Mouse (Mus musculus): ENCODE data around the gene Tpcn2. TPM values are rescaled to one million over a fixed set of nuclear protein-coding genes. Genes with fewer than 3 reads are reported as not detected.
A peak's percentile ranks its signal among the peaks of the same experiment; 100 is the strongest.

Tpcn2 gene
- polyA plus RNA-seq, 1 experiment, result 4.3 TPM

DNA sequence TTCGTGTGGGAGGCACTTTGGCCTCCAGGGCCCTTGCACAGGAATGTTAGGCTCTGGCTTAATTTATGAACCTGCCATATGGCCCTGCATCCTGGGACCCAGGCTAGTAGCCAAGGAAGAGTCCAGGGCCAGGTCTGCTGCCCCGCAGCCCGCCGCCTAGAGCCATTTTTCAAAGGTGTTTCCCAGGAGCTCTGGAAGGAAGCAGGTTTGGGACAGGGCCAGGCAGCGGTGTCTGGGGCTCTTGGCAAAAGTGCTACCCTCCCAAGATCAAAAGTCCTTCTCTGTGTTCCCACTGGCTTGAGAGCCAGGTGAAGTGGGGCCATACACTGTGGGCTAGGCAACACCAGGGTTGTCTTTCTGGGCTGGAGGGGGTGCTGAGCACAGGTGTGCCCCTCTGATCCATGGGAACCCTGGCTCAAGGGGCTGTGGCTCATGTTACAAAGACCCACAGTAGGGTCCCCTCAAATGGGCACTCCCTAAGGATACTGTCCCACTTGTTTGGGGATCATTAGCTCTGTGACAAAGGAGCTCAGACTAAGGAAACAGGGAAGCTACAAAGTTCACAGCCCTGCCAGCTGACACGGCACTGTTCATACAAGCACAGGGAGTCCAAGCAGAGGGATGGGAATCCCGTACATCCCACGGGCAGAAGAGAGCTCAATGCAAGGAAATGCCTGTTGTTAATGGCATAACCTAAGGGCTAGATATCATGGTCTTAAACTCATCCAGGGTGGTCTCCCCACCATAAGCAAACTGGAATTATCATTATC is 43.9 kb downstream of the Tpcn2 start:
- H3K27ac ChIP-seq (replicated peaks; ENCODE audit: low read depth, low read length), result no peak overlapping the region
- no peak overlapping the region for H3K4me3 ChIP-seq (ENCODE audit: insufficient read depth, low read depth, low read length)
- no peaks in the 10 kb centered on the region; the same call in 1 of the 2 replicates for H3K4me1 ChIP-seq (ENCODE audit: control insufficient read depth, insufficient read depth, insufficient read length, low read length)

DNA sequence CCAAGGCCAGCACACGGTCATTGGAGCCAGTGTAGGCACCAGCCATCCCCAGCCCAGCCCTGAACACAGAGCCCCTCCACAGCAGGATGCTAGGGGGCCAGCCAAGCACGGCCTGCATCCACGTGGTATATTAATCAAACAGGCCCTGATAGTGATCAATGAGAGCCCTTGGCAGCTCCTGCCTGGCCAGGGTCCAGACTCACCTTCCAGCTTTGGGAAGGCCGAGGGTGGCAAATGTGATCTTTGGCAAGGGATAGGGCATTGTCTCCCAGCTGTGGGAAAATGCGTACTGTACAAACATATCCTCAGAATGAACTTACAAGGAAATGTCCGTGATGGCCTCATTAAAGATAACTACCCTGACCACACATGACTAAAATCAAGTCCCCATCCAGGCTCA is 44.7 kb downstream of the Tpcn2 start:
- Histone ChIP-seq H3K27ac (replicated peaks; ENCODE audit: low read depth, low read length) (no peak overlapping the region), H3K4me3 (ENCODE audit: insufficient read depth, low read depth, low read length) (no peak overlapping the region), H3K4me1 (ENCODE audit: control insufficient read depth, insufficient read depth, insufficient read length, low read length) (no peaks in the 10 kb centered on the region; the same call in 1 of the 2 replicates)

DNA sequence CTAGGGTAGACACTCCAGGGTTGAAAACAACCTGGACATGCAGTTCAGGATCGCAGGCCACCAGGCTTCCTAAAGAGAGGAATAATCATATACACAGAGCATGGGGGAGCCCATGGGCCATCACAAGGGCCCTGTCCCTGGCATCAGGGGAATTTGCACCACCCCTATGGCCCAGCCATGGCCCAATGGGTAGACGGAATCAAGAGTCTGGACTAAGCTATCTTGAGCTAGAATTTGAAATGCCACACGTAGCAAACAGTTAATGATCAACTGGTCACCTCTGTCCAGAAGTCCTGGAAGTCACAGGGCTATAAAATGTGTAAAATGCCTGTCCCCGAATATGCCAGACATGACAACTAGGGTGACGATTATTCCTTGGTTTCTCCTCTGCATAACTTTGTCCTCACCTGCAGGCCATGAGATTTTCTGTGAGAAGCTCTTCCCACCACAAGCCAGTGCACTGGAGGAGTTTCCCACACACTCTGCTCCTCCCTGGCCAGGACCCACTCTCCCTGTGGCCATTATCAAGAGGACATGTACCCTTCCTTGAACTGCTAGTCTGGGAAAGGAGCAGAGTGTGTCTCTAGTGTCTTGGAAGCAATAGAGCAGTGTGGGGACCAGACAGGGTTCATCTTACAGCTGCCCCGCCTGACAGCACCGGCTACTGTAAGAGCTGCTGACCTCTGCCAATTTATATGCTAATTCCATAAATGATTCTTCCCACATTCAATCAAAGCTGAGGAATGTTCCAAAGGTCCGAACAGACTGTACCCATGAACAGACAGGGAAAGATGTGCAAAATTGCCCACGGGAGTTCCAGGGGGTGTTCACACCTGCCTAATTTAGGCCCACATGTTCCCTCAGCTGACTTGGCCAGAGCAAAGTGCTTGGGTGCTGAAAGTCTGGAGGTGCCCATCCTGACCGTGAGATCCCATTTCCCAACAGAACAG is 48.7 kb downstream of the Tpcn2 start:
- no peak overlapping the region for H3K4me3 ChIP-seq (ENCODE audit: insufficient read depth, low read depth, low read length)
- no peak overlapping the region for H3K27ac ChIP-seq (replicated peaks; ENCODE audit: low read depth, low read length)
- no peaks in the 10 kb centered on the region; the same call in 1 of the 2 replicates for H3K4me1 ChIP-seq (ENCODE audit: control insufficient read depth, insufficient read depth, insufficient read length, low read length)

GRCm38 (mm10) chr7:145231659-145232058 is 52.2 kb downstream of the Tpcn2 start:
- no peak overlapping the region for H3K4me3 ChIP-seq (ENCODE audit: insufficient read depth, low read depth, low read length)
- no peaks in the 10 kb centered on the region for H3K4me1 ChIP-seq (ENCODE audit: control insufficient read depth, insufficient read depth, insufficient read length, low read length)
- H3K27ac ChIP-seq (replicated peaks; ENCODE audit: low read depth, low read length), result peak overlapping the region; percentile 98

- no peak overlapping the region for H3K4me3 ChIP-seq (ENCODE audit: insufficient read depth, low read depth, low read length)
- peaks cover 2% of the 10 kb centered on the region for H3K4me1 ChIP-seq (ENCODE audit: control insufficient read depth, insufficient read depth, insufficient read length, low read length)
- peak overlapping the region; percentile 92 for H3K27ac ChIP-seq (replicated peaks; ENCODE audit: low read depth, low read length)
Observed at GRCm38 (mm10) chr7:145226641-145227040, 57.2 kb downstream of the Tpcn2 start.

DNA sequence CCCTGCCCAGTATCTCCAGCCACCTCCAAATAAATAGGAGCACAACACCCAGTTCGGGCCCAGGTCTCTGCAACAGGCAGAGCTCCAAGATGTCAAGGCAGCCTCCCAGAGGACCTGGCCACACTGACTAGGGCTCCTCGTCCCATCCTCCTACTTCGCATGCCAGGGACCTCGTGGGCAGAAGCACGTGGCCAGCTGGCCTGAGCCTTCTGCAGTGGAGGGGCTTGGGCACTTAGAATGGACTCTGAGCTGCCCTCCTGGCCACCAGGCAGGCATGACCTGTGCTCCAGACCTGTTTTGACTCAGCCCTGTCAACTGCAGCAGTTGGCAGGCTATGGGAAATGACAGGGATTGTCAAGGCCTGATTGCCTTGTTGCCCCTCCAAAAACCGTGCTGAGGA is 58.2 kb downstream of the Tpcn2 start:
- Histone ChIP-seq H3K27ac (replicated peaks; ENCODE audit: low read depth, low read length) (peak overlapping the region; percentile 52; the same call in 1 of the 2 replicates), H3K4me1 (ENCODE audit: control insufficient read depth, insufficient read depth, insufficient read length, low read length) (peaks cover 2% of the 10 kb centered on the region), H3K4me3 (ENCODE audit: insufficient read depth, low read depth, low read length) (no peak overlapping the region)

DNA sequence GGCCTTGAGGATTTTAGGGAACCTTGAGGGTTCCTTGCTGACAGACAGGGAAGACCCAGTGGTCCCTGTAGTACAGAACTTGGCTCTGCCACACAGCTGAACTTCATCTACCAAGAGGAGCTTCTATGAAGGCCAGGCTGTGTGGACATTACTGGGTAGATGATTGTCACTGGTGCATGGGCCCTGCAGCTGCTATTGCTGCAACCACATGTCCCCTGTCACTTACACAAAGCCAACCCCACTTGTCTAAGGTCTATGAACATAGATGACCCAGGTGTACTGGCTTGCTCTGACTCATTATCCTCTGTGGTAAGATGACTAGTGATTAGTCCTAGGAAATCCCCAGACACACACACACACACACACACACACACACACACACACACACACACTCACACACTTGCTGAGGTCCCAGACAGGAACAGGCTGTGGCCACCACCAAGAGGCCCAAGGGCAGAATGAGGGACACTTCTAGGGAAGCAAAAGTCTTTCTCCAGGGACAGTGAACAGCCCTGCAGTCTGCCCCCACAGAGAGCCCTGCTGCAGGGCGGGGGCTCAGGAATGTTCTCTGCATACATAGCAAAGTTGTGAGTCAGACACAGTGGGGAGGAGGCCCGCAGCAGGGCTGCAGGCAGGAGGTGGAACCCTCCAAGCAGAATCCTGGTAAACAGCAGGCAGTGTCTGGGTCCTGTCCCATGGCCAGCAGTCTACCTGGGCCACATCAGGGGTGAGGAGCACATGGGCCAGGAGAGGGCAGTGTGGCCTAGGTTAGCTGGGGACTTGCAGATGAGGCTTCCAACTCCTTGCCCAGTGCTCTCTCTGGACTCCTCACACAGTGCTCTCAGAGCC is 61.7 kb downstream of the Tpcn2 start:
- peak overlapping the region; percentile 17; the same call in 1 of the 2 replicates for H3K27ac ChIP-seq (replicated peaks; ENCODE audit: low read depth, low read length)
- no peak overlapping the region for H3K4me3 ChIP-seq (ENCODE audit: insufficient read depth, low read depth, low read length)
- peaks cover 2% of the 10 kb centered on the region for H3K4me1 ChIP-seq (ENCODE audit: control insufficient read depth, insufficient read depth, insufficient read length, low read length)

DNA sequence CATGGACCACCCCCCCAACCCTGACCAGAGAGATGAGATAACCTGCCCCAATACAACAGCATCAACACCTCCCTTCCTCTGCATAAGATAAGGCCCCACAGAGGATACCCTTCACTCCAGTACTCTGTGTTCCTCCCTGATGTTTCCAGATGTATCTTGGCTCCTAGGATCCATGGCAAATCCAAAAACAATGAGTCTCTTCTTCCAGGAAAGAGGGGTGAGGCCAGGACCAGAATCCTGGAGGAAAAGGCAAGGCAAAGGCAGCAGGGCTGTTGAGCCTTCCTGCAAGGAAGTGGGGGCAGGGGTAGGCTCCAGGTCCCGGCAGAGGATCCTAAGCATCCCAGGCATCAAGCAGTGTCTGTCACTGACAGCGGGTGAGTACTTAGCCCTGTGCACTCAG is 62.5 kb downstream of the Tpcn2 start:
- H3K27ac ChIP-seq (replicated peaks; ENCODE audit: low read depth, low read length), result peak overlapping the region; percentile 17; the same call in 1 of the 2 replicates
- H3K4me1 ChIP-seq (ENCODE audit: control insufficient read depth, insufficient read depth, insufficient read length, low read length), result peaks cover 2% of the 10 kb centered on the region
- H3K4me3 ChIP-seq (ENCODE audit: insufficient read depth, low read depth, low read length), result no peak overlapping the region

DNA sequence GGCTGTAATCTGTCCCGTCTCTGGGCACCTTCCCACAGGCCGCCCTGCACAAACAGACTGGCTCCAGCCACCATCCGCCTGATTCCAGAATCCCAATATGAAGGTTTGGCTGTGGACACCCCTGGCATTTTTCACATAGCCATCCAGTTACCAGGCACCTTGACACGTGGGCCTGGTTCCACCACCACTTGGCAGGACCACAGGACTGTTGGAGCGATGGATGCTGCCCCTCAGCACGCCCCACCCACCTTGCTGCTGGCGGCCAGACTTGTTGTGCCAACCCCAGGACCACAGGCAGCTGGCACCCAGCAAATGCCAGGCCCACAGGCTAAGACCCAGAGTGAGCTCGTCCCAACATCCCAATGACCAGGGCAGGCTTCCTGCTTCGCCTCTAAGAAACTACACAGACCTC is 64.4 kb downstream of the Tpcn2 start:
- 0 out of 2 replicates have a peak, but pooled peaks cover 2% of the 10 kb centered on the region for H3K4me1 ChIP-seq (ENCODE audit: control insufficient read depth, insufficient read depth, insufficient read length, low read length)
- no peak overlapping the region for H3K27ac ChIP-seq (replicated peaks; ENCODE audit: low read depth, low read length)

DNA sequence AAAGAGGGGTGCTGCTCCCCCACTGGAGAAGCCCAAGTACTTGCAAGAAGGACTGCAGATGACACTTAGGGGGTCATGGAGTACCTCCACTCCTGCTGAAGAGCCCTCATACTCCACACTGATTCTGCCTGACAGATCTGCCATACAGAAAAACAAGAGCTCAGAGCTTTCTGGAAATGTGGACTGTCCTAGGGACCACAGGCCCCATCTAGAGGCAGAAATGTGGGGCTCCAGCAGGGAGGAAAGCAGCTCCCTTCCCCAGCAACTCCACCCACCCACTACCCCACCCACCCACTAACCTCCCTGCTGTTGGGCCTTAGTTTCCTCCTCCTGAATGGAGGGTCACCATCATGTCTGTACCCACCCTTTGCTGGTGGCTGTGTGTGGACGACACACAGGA is 67.2 kb downstream of the Tpcn2 start:
- Histone ChIP-seq H3K27ac (replicated peaks; ENCODE audit: low read depth, low read length) (no peak overlapping the region), H3K4me3 (ENCODE audit: insufficient read depth, low read depth, low read length) (no peak overlapping the region), H3K4me1 (ENCODE audit: control insufficient read depth, insufficient read depth, insufficient read length, low read length) (no peaks in the 10 kb centered on the region)

More for the DNA sequence above, 64.4 kb downstream of the Tpcn2 start:
- no peak overlapping the region for H3K4me3 ChIP-seq (ENCODE audit: insufficient read depth, low read depth, low read length)

DNA sequence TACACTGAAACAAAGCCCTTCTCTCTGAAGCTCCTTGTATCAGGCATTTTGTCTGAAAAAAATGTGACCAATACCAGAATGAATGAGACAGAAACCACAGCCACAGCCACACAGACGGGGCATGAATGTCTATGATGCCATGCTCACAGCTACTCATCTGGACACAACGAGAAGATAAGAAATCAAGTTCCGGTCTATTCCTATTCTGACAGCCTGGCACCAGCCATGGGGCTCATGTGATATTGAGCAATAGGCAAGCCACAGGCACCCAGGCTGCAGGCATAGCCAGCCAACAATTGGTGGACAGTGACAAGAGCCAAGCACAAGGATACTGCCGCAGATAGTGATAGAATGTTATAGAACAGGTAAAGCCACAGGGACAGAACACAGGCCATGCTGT is 68.3 kb downstream of the Tpcn2 start:
- no peak overlapping the region for H3K27ac ChIP-seq (replicated peaks; ENCODE audit: low read depth, low read length)
- no peaks in the 10 kb centered on the region for H3K4me1 ChIP-seq (ENCODE audit: control insufficient read depth, insufficient read depth, insufficient read length, low read length)
- no peak overlapping the region for H3K4me3 ChIP-seq (ENCODE audit: insufficient read depth, low read depth, low read length)

DNA sequence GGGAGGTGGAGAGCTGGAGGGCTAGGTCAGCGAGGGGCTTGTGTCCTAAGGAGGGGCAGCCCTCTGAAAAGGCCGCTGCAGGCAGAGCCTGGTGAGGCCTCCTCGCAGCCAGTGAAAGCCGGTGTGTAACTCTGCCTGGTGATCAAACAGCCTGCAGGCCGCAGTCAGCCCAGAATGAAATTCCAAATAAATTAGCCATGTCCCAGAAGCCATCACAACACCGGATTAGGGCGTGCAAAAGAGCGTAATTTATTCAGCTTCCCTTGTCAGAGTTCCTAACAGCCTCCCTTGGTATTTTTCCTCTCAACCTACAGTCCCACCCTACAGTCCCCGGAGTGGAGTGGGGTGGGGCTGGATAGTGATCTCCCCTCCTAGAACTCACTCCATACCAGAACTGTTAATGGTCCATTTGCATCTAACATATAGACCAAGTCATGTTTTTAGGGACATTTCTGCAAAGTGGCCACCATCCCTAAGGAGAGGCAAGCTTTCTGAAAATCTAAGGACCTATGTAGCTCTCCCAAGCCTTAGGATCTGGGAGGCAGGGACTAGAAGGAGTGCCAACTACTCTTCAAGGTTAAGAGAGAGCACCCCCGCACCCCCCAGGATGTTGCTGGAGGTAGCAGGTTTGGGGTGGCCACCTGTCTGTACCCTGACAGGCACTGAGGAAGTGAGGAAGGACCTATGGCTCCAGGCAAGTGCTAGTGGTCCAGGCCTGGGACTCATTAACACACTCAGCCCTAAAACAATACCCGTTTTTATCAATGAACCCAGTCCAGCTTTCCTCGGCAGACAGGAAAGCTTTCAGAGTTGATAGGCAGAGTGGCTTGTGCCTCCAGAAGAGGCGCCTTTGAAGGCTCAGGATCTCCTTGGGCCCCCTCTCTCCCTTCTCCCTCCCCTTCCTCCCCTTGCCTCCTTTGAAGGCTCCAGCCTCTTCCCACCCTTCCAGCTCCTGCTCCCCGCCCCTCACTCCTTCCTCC is 71.8 kb downstream of the Tpcn2 start:
- no peak overlapping the region for H3K27ac ChIP-seq (replicated peaks; ENCODE audit: low read depth, low read length)
- no peak overlapping the region for H3K4me3 ChIP-seq (ENCODE audit: insufficient read depth, low read depth, low read length)
- peaks cover 6% of the 10 kb centered on the region for H3K4me1 ChIP-seq (ENCODE audit: control insufficient read depth, insufficient read depth, insufficient read length, low read length)

- H3K4me3 ChIP-seq (ENCODE audit: insufficient read depth, low read depth, low read length), result no peak overlapping the region
Observed at GRCm38 (mm10) chr7:145210477-145211070, 73.2 kb downstream of the Tpcn2 start.

More at GRCm38 (mm10) chr7:145210477-145211070, 73.2 kb downstream of the Tpcn2 start:
- no peak overlapping the region for H3K27ac ChIP-seq (replicated peaks; ENCODE audit: low read depth, low read length)
- peaks cover 12% of the 10 kb centered on the region for H3K4me1 ChIP-seq (ENCODE audit: control insufficient read depth, insufficient read depth, insufficient read length, low read length)
